Mouse (Mus musculus) cortical plate, adult 2 months (tissue): Measurements from ENCODE around the gene Eif3i. TPM values are rescaled to one million over a fixed set of nuclear protein-coding genes. Genes with fewer than 3 reads are reported as not detected.

Source experiments
- H3K27ac ChIP-seq: fragments of 200-500 bp; 2 replicates; pipeline ENCODE4 v1.5.1; 2012; ENCODE audit warnings: low read length, control low read depth, inconsistent platforms; ENCODE audit not compliant: insufficient read depth
- H3K4me1 ChIP-seq: fragments of 200-500 bp; 2 replicates; pipeline ENCODE4 v1.6.1; 2011; ENCODE audit warnings: low read length; ENCODE audit not compliant: control insufficient read depth, insufficient read depth
- H3K4me3 ChIP-seq: fragments of 200-500 bp; 2 replicates; pipeline ENCODE4 v1.5.1; 2011; ENCODE audit warnings: mild to moderate bottlenecking, low read length, control low read depth; ENCODE audit not compliant: insufficient read depth
- CTCF ChIP-seq: fragments of 200-500 bp; IDR thresholded peaks from 2 replicates; pipeline ENCODE4 v1.5.1; 2011; ENCODE audit warnings: mild to moderate bottlenecking, control low read depth, low read length; ENCODE audit not compliant: insufficient read depth; ENCODE audit errors: extremely low read depth
- POLR2A ChIP-seq: fragments of 200-500 bp; IDR thresholded peaks from 2 replicates; pipeline ENCODE4 v1.6.1; 2011; ENCODE audit warnings: mild to moderate bottlenecking, low read length, control low read depth; ENCODE audit not compliant: insufficient read depth; ENCODE audit errors: extremely low read depth
- polyA plus RNA-seq: library from polyadenylated mRNA; depleted of rRNA; stranded (reverse); fragments of >200 nt; gene quantifications from 2 replicates; pipeline ENCODE4 v1.2.3, GENCODE M21; 2012

Eif3i gene
- polyA plus RNA-seq, 1 experiment: 228 TPM

GRCm38 (mm10) chr4:129630944-129631343 is 30.5 kb upstream of the Eif3i start:
- Histone ChIP-seq H3K27ac (no peak overlapping the region), H3K4me3 (no peak overlapping the region), H3K4me1 (no peaks in the 10 kb centered on the region)
- no peak for TF ChIP-seq POLR2A
- TF ChIP-seq CTCF: no peak

DNA sequence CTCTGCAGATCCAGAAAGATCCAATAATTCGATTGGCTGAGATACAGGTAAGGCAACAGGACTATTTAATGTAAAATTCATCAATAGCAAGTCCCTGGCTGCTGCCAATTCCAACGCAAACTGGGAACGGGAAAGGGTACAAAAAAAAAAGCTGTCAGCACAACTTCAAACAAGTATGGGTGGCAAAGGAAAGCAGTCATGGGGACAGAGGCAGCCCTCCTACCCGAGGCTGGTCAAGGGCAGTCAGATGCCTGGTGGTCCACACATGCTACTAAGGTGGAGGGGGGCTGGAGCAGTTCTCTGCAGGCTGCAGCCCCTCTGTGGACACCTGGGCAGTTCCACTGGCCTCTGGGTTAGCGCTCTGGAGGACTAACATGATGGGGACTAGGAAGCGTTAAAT is 25.6 kb upstream of the Eif3i start:
- Histone ChIP-seq H3K4me1 (peaks cover 14% of the 10 kb centered on the region), H3K27ac (no peak overlapping the region), H3K4me3 (no peak overlapping the region)
- no peak for TF ChIP-seq POLR2A
- TF ChIP-seq CTCF: no peak

DNA sequence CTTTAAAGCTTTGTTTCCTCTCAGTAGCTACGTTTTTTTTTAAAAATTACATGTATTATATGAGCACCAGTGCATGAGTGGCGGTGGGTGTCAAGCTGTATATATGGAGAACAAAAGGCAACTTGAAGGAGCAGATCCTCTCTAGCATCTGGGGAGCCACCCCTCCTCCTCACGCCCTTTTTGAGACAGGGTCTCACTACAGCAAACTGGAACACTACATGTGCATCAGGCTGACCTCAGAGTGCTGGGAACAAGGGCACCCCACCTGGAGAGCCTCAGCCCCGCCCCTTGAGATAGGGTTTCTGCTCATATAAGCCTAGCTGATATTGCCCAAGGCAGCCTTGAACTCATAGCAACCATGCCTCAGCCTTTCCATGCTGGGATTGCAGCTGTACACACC is 25.0 kb upstream of the Eif3i start:
- peaks cover 14% of the 10 kb centered on the region for H3K4me1 ChIP-seq
- no peak overlapping the region; the same call in 1 of the 2 replicates for H3K4me3 ChIP-seq
- H3K27ac ChIP-seq: peak overlapping the region; percentile 54; the same call in 1 of the 2 replicates
- TF ChIP-seq CTCF (no peak), POLR2A (no peak)

DNA sequence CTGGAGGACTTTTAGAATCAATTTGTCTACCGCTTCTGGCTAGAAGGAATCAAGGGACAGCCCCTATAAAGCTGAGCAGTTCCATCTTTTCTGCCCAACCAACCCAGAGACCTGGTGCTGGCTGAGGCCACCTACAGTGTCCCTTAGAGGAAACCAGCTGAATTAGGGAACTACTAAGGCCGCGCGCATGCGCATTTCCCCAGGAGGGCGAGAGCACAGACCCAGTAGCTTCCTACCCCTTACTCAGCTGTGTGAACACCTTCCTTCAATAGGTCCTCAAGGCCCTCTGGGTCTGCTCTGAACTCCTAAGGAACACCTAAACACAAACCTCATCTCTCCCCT is 24.6 kb upstream of the Eif3i start:
- Histone ChIP-seq H3K4me1 (peaks cover 14% of the 10 kb centered on the region), H3K27ac (peak overlapping the region; percentile 54), H3K4me3 (peak overlapping the region; percentile 69)
- no peak for TF ChIP-seq CTCF
- peak; percentile 45; the same call in 1 of the 2 replicates for TF ChIP-seq POLR2A

DNA sequence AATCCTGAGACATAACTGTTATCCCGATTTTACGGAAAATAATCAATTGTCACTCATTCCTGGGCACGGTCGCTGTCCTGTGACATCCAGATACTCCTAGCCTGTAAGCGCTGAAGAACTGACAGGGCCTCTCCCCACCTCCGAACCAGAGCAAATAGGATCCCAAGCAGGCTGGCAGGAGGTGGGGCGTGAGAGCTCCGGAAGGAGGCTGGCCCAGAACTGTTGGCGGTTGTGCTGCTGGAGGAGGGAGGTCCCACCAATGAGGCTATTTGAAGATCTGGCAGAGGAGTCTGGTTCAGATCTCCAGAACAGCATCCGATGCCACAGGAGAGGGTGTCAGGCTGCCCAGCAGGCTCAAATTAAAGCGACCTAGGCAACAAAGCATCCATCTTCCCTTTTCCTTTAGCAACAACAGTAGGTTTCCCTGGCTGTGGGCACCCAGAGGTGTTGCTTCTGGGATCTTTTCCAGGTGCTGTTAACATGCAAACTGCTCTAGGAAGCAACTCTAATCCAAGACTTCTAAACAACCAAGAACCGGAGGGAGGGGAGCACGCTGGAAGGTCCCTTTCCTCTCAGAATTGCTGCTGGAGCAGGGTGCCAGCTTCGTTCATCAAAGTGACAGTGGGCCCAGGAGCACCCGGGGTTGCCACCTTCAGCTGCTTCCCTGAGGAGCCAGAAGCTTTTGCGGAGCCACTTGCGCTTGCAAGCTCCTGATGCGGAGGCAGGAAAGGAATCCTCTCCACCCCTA is 24.0 kb upstream of the Eif3i start:
- Histone ChIP-seq H3K4me1 (peaks cover 14% of the 10 kb centered on the region), H3K4me3 (peak overlapping the region; percentile 69), H3K27ac (peak overlapping the region; percentile 89)
- TF ChIP-seq POLR2A (peak; percentile 96), CTCF (no peak)

DNA sequence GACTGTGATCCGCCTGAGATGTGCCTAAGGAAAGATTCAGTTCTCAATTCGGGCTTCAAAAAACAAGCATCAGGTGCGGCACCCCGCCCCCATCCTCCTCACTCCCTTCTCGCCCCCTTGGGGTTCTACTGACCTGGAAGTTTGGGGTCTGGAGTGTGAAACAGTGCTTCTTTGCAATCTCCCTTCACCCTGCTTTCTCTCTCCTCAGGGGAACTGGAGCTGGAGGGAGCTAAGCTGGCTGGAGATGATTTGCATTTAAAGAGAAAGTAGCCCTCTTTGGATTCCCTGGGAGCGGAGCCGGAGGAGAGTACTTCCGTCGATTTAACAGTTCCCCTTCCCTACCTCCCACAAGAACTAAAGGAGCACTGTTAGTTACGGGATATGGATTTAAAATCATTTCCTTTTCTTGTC is 23.2 kb upstream of the Eif3i start, which contains the start of gene Ccdc28b:
Gene Ccdc28b (minus strand): TSS at position 267 of the 411 bp plus-strand sequence.
- no peak for TF ChIP-seq CTCF
- TF ChIP-seq POLR2A: peak; percentile 76
- Histone ChIP-seq H3K27ac (peak within 1 kb of the TSS; percentile 89), H3K4me3 (peak within 1 kb of the TSS; percentile 69), H3K4me1 (peaks cover 14% of the 10 kb centered on the region)

- Histone ChIP-seq H3K27ac (peak overlapping the region; percentile 65), H3K4me1 (peaks cover 14% of the 10 kb centered on the region), H3K4me3 (peak overlapping the region; percentile 69)
- no peak for TF ChIP-seq POLR2A
- TF ChIP-seq CTCF: no peak
These were observed 22.5 kb upstream of the Eif3i start for GRCm38 (mm10) chr4:129622803-129623535.

GRCm38 (mm10) chr4:129622120-129622802 is 21.8 kb upstream of the Eif3i start:
- no peak for TF ChIP-seq POLR2A
- no peak for TF ChIP-seq CTCF
- Histone ChIP-seq H3K4me3 (peak overlapping the region; percentile 69), H3K4me1 (peaks cover 14% of the 10 kb centered on the region), H3K27ac (peak overlapping the region; percentile 65)

DNA sequence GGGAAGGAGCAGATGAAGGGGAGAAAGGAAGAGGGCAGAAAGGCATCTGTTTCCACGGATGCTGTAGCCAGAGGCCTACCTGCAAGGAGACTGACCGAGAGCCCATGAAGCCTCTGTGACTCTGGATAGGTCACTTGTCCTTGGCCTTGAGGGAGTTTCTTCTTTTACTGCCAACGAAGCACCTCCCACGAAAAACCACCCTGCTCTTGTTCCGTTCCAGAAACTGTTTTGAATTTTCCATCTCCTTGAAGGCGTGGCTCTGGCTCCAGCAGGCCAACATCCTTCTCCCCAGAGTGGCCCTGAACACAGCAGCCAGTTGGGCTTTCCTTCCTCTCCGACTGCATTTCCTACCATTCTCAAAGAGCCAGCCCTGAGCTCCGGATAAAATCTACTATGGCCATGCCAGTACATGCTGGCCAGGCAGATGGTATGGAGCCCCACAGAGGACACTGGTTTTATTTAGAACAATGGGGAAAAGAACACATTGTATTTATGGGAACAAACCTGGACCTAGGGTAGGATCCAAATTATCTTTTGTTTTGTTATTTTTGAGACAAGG is 20.9 kb upstream of the Eif3i start:
- Histone ChIP-seq H3K4me1 (peaks cover 14% of the 10 kb centered on the region), H3K27ac (peak overlapping the region; percentile 17; the same call in 1 of the 2 replicates), H3K4me3 (peak overlapping the region; percentile 15)
- no peak for TF ChIP-seq CTCF
- TF ChIP-seq POLR2A: no peak
